Mouse (Mus musculus) ES-E14 (cell line): ENCODE measurements around the gene Cnot2.

Experiments
- CHD2 ChIP-seq: IDR thresholded peaks from 2 replicates; pipeline ENCODE4 v1.6.1; 2014; ENCODE audit warnings: mild to moderate bottlenecking, low read depth, low read length, inconsistent platforms
- ZC3H11A ChIP-seq: IDR thresholded peaks from 2 replicates; pipeline ENCODE4 v1.6.1; 2012; ENCODE audit warnings: low read depth, mild to moderate bottlenecking, inconsistent platforms, low read length, borderline replicate concordance

GRCm38 (mm10) chr10:116461443-116461842, 119.9 kb downstream of the Cnot2 start:
- TF ChIP-seq CHD2 (no peak), ZC3H11A (no peak)
